ENCODE assay signal across 14 mouse cellular contexts in genomic region chr6:67056108-67056888, GRCm38 (mm10). TPM values are rescaled to one million over a fixed set of nuclear protein-coding genes. Genes with fewer than 3 reads are reported as not detected.
DNase-seq lines count a peak whose midpoint lies in the region; ATAC-seq and TF ChIP-seq lines count a peak whose summit lies in the region.
"Had no signal": no experiment of that assay in that cellular context is flagged by ENCODE, and none has a peak within 500 bp of the region (broad histone marks: within the 10 kb centered on the region; RNA-seq: fewer than 3 reads in every experiment).

No protein-coding gene starts in this region.

- WGBS in lung, adult 2 months, result 36% methylated on average over 15 of the region's 15 CpGs
- 80% methylated on average over 15 of the region's 15 CpGs for WGBS in midbrain, embryonic 15.5 days

- TF ChIP-seq CTCF in lung, adult 2 months (IDR thresholded peaks at IDR 0.05; ENCODE audit: insufficient read depth, low read length), result no peak
- peak in 1 of 2 experiments; percentile 30; a peak in 1 of 4 replicates for TF ChIP-seq CTCF in CH12.LX (conservative IDR thresholded peaks at IDR 0.05 in 1 of 2, IDR thresholded peaks at IDR 0.05 in 1 of 2; ENCODE audit: low read depth in 2 of 2, low read length in 2 of 2)

- ATAC-seq in monocyte, adult 5-6 weeks (replicated peaks; ENCODE audit: insufficient number of reproducible peaks, low FRiP score, low TSS enrichment, poor library complexity, severe bottlenecking), result peak; percentile 77
- no peak for ATAC-seq in midbrain, embryonic 15.5 days (replicated peaks)

- peak; percentile 15 for TF ChIP-seq RAD21 in CH12.LX (IDR thresholded peaks at IDR 0.05; ENCODE audit: low read depth, low read length)

- H3K9ac ChIP-seq in CH12.LX (ENCODE audit: insufficient read depth, low read depth), result peak overlapping the region; percentile 36
- H3K9ac ChIP-seq in midbrain, embryonic 15.5 days, result no peak overlapping the region
- H3K9ac ChIP-seq: embryonic facial prominence, embryonic 15.5 days had no signal

- dilution Hi-C loops in CH12.LX (cut with MboI; ENCODE audit: extremely low pct_ligation_motif_present, extremely low pct_unique_long_range_greater_than_20kb, low sequenced_read_pairs), result no loop called here

- H3K79me2 ChIP-seq in CH12.LX (replicated peaks; ENCODE audit: control insufficient read depth, extremely low read depth, insufficient read depth, poor library complexity, severe bottlenecking), result no peaks in the 10 kb centered on the region

- no peak for DNase-seq in lung, adult 2 months
- no peak for DNase-seq in lung, postnatal 10 days
- DNase-seq in CH12.LX (ENCODE audit: extremely low read depth), result no peak
- peak; percentile 64 for DNase-seq in induced T-regulatory cell, adult 2 months (ENCODE audit: low read depth)
- no peak for DNase-seq in embryo, embryonic 10 days (ENCODE audit: low spot score)
- DNase-seq in left cerebral cortex, adult 11 months (ENCODE audit: low spot score), result no peak
- DNase-seq: cerebellum, postnatal 36 days; heart, adult 2 months; heart, postnatal 4 days had no signal

- no peak for TF ChIP-seq EP300 in CH12.LX (IDR thresholded peaks at IDR 0.05; ENCODE audit: low read length)

- no peak overlapping the region for H3K27ac ChIP-seq in CH12.LX (ENCODE audit: insufficient read depth, low read depth)
- H3K27ac ChIP-seq in midbrain, embryonic 15.5 days, result no peak overlapping the region
- H3K27ac ChIP-seq: embryonic facial prominence, embryonic 15.5 days; heart, adult 2 months; macrophage had no signal

- H3K36me3 ChIP-seq in CH12.LX (replicated peaks in 1 of 2; ENCODE audit: control insufficient read depth in 1 of 2, insufficient read depth in 1 of 2, low read length in 1 of 2), result no peaks in the 10 kb centered on the region
- H3K36me3 ChIP-seq in midbrain, embryonic 15.5 days (replicated peaks), result no peaks in the 10 kb centered on the region
- H3K36me3 ChIP-seq: embryonic facial prominence, embryonic 15.5 days had no signal

- in situ Hi-C loops in CH12.LX (cut with MboI; ENCODE audit: low pct_ligation_motif_present, low pct_unique_long_range_greater_than_20kb, low sequenced_read_pairs), result loop anchor here (5.0 kb wide), 1 partner anchor 76 kb away; no protein-coding TSS in a partner anchor

- H3K9me3 ChIP-seq in CH12.LX (replicated peaks; ENCODE audit: low read length), result no peaks in the 10 kb centered on the region
- no peaks in the 10 kb centered on the region for H3K9me3 ChIP-seq in midbrain, embryonic 15.5 days
- H3K9me3 ChIP-seq: embryonic facial prominence, embryonic 15.5 days had no signal

- no peaks in the 10 kb centered on the region for H3K27me3 ChIP-seq in CH12.LX (replicated peaks)
- H3K27me3 ChIP-seq in midbrain, embryonic 15.5 days (replicated peaks), result no peaks in the 10 kb centered on the region
- H3K27me3 ChIP-seq: embryonic facial prominence, embryonic 15.5 days had no signal

- H3K4me1 ChIP-seq in lung, adult 2 months (ENCODE audit: control insufficient read depth, insufficient read depth, low read length), result peaks cover 13% of the 10 kb centered on the region
- H3K4me1 ChIP-seq in CH12.LX (ENCODE audit: control insufficient read depth in 1 of 2, insufficient read depth in 2 of 2), result peaks cover 8 to 36% of the 10 kb centered on the region in 2 experiments; a peak in 3 of 4 replicates
- no peaks in the 10 kb centered on the region for H3K4me1 ChIP-seq in midbrain, embryonic 15.5 days
- H3K4me1 ChIP-seq: embryonic facial prominence, embryonic 15.5 days had no signal

- H3K4me2 ChIP-seq in CH12.LX (ENCODE audit: insufficient read depth, low read depth, poor library complexity, severe bottlenecking), result peak overlapping the region; percentile 74
- H3K4me2 ChIP-seq in midbrain, embryonic 15.5 days, result no peak overlapping the region
- H3K4me2 ChIP-seq: embryonic facial prominence, embryonic 15.5 days had no signal

- H3K4me3 ChIP-seq in lung, adult 2 months (replicated peaks; ENCODE audit: extremely low read depth, low read depth, low read length), result peak overlapping the region; percentile 1
- H3K4me3 ChIP-seq in CH12.LX (replicated peaks in 1 of 3; ENCODE audit: low read depth in 2 of 3, low read length in 2 of 3, poor library complexity in 1 of 3), result no peak overlapping the region
- H3K4me3 ChIP-seq in midbrain, embryonic 15.5 days, result no peak overlapping the region
- H3K4me3 ChIP-seq: embryonic facial prominence, embryonic 15.5 days; heart, adult 2 months; myocyte had no signal

- no peak for TF ChIP-seq POLR2A in lung, adult 2 months (IDR thresholded peaks at IDR 0.05; ENCODE audit: borderline replicate concordance, extremely low read depth, low read depth, low read length)
- TF ChIP-seq POLR2A in CH12.LX (IDR thresholded peaks at IDR 0.05; ENCODE audit: low read depth, low read length), result no peak

TF ChIP-seq in CH12.LX, 34 proteins besides CTCF, POLR2A, EP300 and RAD21:
- TF ChIP-seq SMC3 (IDR thresholded peaks at IDR 0.05; ENCODE audit: low read depth, low read length) (0 out of 2 replicates have a peak, but pooled peaks have one; percentile 20), ETS1 (conservative IDR thresholded peaks at IDR 0.05; ENCODE audit: low read depth, low read length) (0 out of 2 replicates have a peak, but pooled peaks have one; percentile 15), POLR2AphosphoS2 (IDR thresholded peaks at IDR 0.05; ENCODE audit: low read depth, low read length) (no peak), HCFC1 (IDR thresholded peaks at IDR 0.05; ENCODE audit: low read depth, low read length) (no peak), ZMIZ1 (IDR thresholded peaks at IDR 0.05; ENCODE audit: low read depth, low read length) (no peak), ZNF384 (IDR thresholded peaks at IDR 0.05; ENCODE audit: low read depth, low read length) (no peak), ELF1 (IDR thresholded peaks at IDR 0.05; ENCODE audit: low read depth, low read length) (peak; percentile 24; the same call in 1 of the 2 replicates), IRF4 (IDR thresholded peaks at IDR 0.05; ENCODE audit: low read depth, low read length) (no peak)

RNA-seq across cellular contexts. Expression of gene Gadd45a, which starts 19.0 kb away (rescaled TPM):
- polyA plus RNA-seq in lung, adult 2 months (2012; rRNA removed), result 31.0 and 32.7 TPM in 2 replicates
- total RNA-seq in CH12.LX (2012; rRNA removed) (6.0 and 12.5 TPM in 2 replicates), CH12.LX (2014; rRNA removed) (19.5 and 22.4 TPM in 2 replicates)
- 26.2 and 30.5 TPM in 2 replicates for polyA plus RNA-seq in CH12.LX (2012; ENCODE audit: insufficient read length, low read depth)
- 24.7 to 64.2 TPM (median 57.8 TPM) in 3 replicates for total RNA-seq in monocyte, adult 5-6 weeks (2017)
- 17.2 and 17.7 TPM in 2 replicates for polyA plus RNA-seq in midbrain, embryonic 15.5 days (2015; fragmentation: Nextera tagmentation; extraction: Ambion mirVana)
